ENCODE assay signal across 8 mouse cellular contexts in the genomic region with DNA sequence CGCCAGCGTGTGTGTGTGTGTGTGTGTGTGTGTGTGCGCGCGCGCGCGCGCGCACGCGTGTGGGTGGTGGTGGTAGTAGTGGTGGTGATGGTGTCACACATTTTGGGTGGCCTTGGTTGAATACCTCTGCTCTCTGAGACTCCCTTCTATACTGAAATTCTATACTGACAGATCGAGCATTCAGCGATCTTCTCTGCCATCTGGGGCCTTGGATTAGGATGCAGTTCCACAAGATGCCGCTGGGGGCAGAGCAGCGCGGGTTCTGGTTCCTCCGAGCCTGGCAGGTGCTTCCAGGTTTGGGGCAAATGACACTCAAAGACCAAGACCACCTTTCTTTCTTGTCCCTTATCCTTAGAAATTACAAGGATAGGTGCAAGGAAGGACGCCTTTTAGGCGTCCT. TPM values are rescaled to one million over a fixed set of nuclear protein-coding genes. Genes with fewer than 3 reads are reported as not detected.
DNase-seq lines count a peak whose midpoint lies in the region; ATAC-seq lines count a peak whose summit lies in the region.

No protein-coding gene starts in this region.

- peaks cover 29% of the 10 kb centered on the region for H3K27me3 ChIP-seq in intestine, embryonic 14.5 days (replicated peaks; ENCODE audit: control insufficient read depth, insufficient read depth, low read length)

- H3K4me2 ChIP-seq in intestine, embryonic 14.5 days (ENCODE audit: low read length), result peak overlapping the region; percentile 40

- H3K36me3 ChIP-seq in intestine, embryonic 14.5 days (ENCODE audit: control insufficient read depth, insufficient read depth, low read length), result no peaks in the 10 kb centered on the region

- H3K9me3 ChIP-seq in intestine, embryonic 14.5 days (ENCODE audit: control insufficient read depth, low read length), result 0 out of 2 replicates have a peak, but pooled peaks cover 4% of the 10 kb centered on the region

- WGBS in intestine, embryonic 14.5 days, result 3% methylated on average over 20 of the region's 20 CpGs

- H3K9ac ChIP-seq in intestine, embryonic 14.5 days (ENCODE audit: low read length), result no peak overlapping the region

- H3K27ac ChIP-seq in intestine, embryonic 14.5 days (ENCODE audit: low read depth), result no peak overlapping the region

- ATAC-seq in common myeloid progenitor, adult 5-6 weeks (replicated peaks; ENCODE audit: low read depth, poor library complexity, severe bottlenecking), result peak; percentile 86
- ATAC-seq in intestine, embryonic 14.5 days (replicated peaks; ENCODE audit: low FRiP score, low TSS enrichment, low read depth), result no peak
- peak; percentile 81 for ATAC-seq in megakaryocyte-erythroid progenitor cell, adult 5-6 weeks (replicated peaks; ENCODE audit: low FRiP score, low TSS enrichment, poor library complexity, severe bottlenecking)

- DNase-seq in adrenal gland, adult (ENCODE audit: inconsistent age in 2 of 2, low spot score in 1 of 2), result peak; percentile 57 to 87
- DNase-seq in gastrocnemius, postnatal 10 days, result peak; percentile 68
- peak; percentile 91 for DNase-seq in intestine, embryonic 14.5 days (ENCODE audit: low spot score)
- peak; percentile 82 to 89 for DNase-seq in left cerebral cortex, postnatal 14 days (ENCODE audit: low spot score in 2 of 2)
- peak; percentile 57 to 59 for DNase-seq in right cerebral cortex, postnatal 36 days (ENCODE audit: low spot score in 2 of 2)
- DNase-seq in MN1 (ENCODE audit: low spot score), result no peak

- intact Hi-C loops in left cerebral cortex, postnatal 14 days (cut with DNase I), result no loop called here

- no peaks in the 10 kb centered on the region; the same call in 1 of the 2 replicates for H3K4me1 ChIP-seq in intestine, embryonic 14.5 days (replicated peaks; ENCODE audit: control insufficient read depth, insufficient read depth, low read length)

- no peak overlapping the region for H3K4me3 ChIP-seq in intestine, embryonic 14.5 days (ENCODE audit: low read depth, low read length)

RNA-seq across cellular contexts. Expression of a gene that starts 43.6 kb away (rescaled TPM):
- not detected in 2 replicates for total RNA-seq in common myeloid progenitor, adult 5-6 weeks (2017)
- total RNA-seq in gastrocnemius, postnatal 10 days (2021), result not detected
- 0.11 and 0.15 TPM in 2 replicates for polyA plus RNA-seq in intestine, embryonic 14.5 days (2014; fragmentation: Nextera tagmentation; extraction: Ambion mirVana)
- total RNA-seq in left cerebral cortex, postnatal 14 days (2021), result not detected
- not detected in 2 replicates for total RNA-seq in megakaryocyte-erythroid progenitor cell, adult 5-6 weeks (2014; fragmentation: Nextera tagmentation)
- not detected in 2 replicates for total RNA-seq in megakaryocyte-erythroid progenitor cell, adult 5-6 weeks (2017)

RNA-seq across cellular contexts. Expression of a gene that starts 53.8 kb away (rescaled TPM):
- total RNA-seq in common myeloid progenitor, adult 5-6 weeks (2017), result not detected in 2 replicates
- under 1 TPM in 1 of 2 experiments, not detected in 1; 0.75 TPM for total RNA-seq in gastrocnemius, postnatal 10 days (2021)
- polyA plus RNA-seq in intestine, embryonic 14.5 days (2014; fragmentation: Nextera tagmentation; extraction: Ambion mirVana), result not detected in 2 replicates
- total RNA-seq in left cerebral cortex, postnatal 14 days (2021), result not detected
- not detected in 2 replicates for total RNA-seq in megakaryocyte-erythroid progenitor cell, adult 5-6 weeks (2014; fragmentation: Nextera tagmentation)
- not detected in 2 replicates for total RNA-seq in megakaryocyte-erythroid progenitor cell, adult 5-6 weeks (2017)

RNA-seq across cellular contexts. Expression of a gene that starts 54.3 kb away (rescaled TPM):
- not detected in 2 replicates for total RNA-seq in common myeloid progenitor, adult 5-6 weeks (2017)
- under 1 TPM in 1 of 2 experiments, not detected in 1; 0.11 TPM for total RNA-seq in gastrocnemius, postnatal 10 days (2021)
- not detected in 2 replicates for polyA plus RNA-seq in intestine, embryonic 14.5 days (2014; fragmentation: Nextera tagmentation; extraction: Ambion mirVana)
- 10 to 100 TPM; 89.6 to 100.0 TPM for total RNA-seq in left cerebral cortex, postnatal 14 days (2021)
- total RNA-seq in megakaryocyte-erythroid progenitor cell, adult 5-6 weeks (2014; fragmentation: Nextera tagmentation), result not detected in 2 replicates
- not detected in 2 replicates for total RNA-seq in megakaryocyte-erythroid progenitor cell, adult 5-6 weeks (2017)

Comparison
In these comparisons a context has a peak if more than half of its experiments do, and no peak if none do; other contexts are left out.
1. RNA of a gene that starts 54.3 kb away (total RNA-seq): 89.6 to 100.0 TPM in left cerebral cortex, postnatal 14 days; 0.11 TPM in gastrocnemius, postnatal 10 days, not detected in common myeloid progenitor, adult 5-6 weeks and not detected in megakaryocyte-erythroid progenitor cell, adult 5-6 weeks; every median in the first group is over 10 times any median in the second.